Mouse (Mus musculus) heart, adult 2 months (tissue): ENCODE results near the gene Lypd6b. TPM values are rescaled to one million over a fixed set of nuclear protein-coding genes. Genes with fewer than 3 reads are reported as not detected.

Experiments
- DNase-seq, 2 experiments: peaks; one replicate each; pipeline ENCODE4 v3.0.0; 2021
- H3K27ac ChIP-seq: fragments of 200-600 bp; 2 replicates; pipeline ENCODE4 v1.8.1; 2022
- H3K27me3 ChIP-seq: fragments of 200-500 bp; 2 replicates; pipeline ENCODE4 v1.6.1; 2012; ENCODE audit warnings: mild to moderate bottlenecking, low read length, inconsistent platforms, mixed read lengths; ENCODE audit not compliant: control insufficient read depth, insufficient read depth
- H3K36me3 ChIP-seq: fragments of 200-500 bp; 2 replicates; pipeline ENCODE4 v1.6.1; 2012; ENCODE audit warnings: low read length, inconsistent platforms; ENCODE audit not compliant: control insufficient read depth, insufficient read depth
- H3K4me1 ChIP-seq: fragments of 200-500 bp; 2 replicates; pipeline ENCODE4 v1.6.1; 2011; ENCODE audit warnings: low read length; ENCODE audit not compliant: control insufficient read depth, insufficient read depth
- H3K4me3 ChIP-seq: fragments of 200-600 bp; 2 replicates; pipeline ENCODE4 v1.8.1; 2022
- H3K79me2 ChIP-seq: fragments of 200-500 bp; replicated peaks from 2 replicates; pipeline ENCODE4 v1.6.1; 2012; ENCODE audit warnings: mild to moderate bottlenecking, inconsistent platforms, low read length, moderate library complexity, mixed read lengths; ENCODE audit not compliant: control insufficient read depth, insufficient read depth
- H3K9ac ChIP-seq: fragments of 200-500 bp; 2 replicates; pipeline ENCODE4 v1.6.1; 2012; ENCODE audit warnings: low read depth, mild to moderate bottlenecking, control low read depth, inconsistent platforms, low read length, mixed read lengths
- CTCF ChIP-seq: fragments of 200-600 bp; IDR thresholded peaks from 2 replicates; pipeline ENCODE4 v1.8.1; 2022; ENCODE audit warnings: antibody characterized with exemption, mild to moderate bottlenecking, moderate library complexity
- EP300 ChIP-seq: fragments of 200-500 bp; IDR thresholded peaks from 2 replicates; pipeline ENCODE4 v1.6.1; 2011; ENCODE audit warnings: low read depth, low read length, control low read depth; ENCODE audit not compliant: insufficient read depth
- POLR2A ChIP-seq: fragments of 200-500 bp; IDR thresholded peaks from 2 replicates; pipeline ENCODE4 v1.6.1; 2011; ENCODE audit warnings: mild to moderate bottlenecking, low read depth, low read length, control low read depth; ENCODE audit not compliant: insufficient read depth
- WGBS: fragments of 180-500 bp; shearing (Covaris S2); methylation state at CpG from one replicate; pipeline ENCODE4 v1.1.7; 2018; 5-methylcytosine and 5-hydroxymethylcytosine counted together
- intact Hi-C: fragments of 180-260 bp; cut with DNase I; formaldehyde crosslinking; loops from one replicate; pipeline ENCODE4 v1.15.1; 2025
- polyA plus RNA-seq: library from polyadenylated mRNA; depleted of rRNA; stranded (reverse); fragments of >200 nt; gene quantifications from 2 replicates; pipeline ENCODE4 v1.2.3, GENCODE M21; 2012
- total RNA-seq, 2 experiments: library from RNA; stranded (reverse); gene quantifications; 2 replicates each; pipeline ENCODE4 v1.2.3; 2021

Gene Lypd6b
- total and polyA plus RNA-seq, 3 experiments: 0.10 to 0.25 TPM; not detected in 1

DNA sequence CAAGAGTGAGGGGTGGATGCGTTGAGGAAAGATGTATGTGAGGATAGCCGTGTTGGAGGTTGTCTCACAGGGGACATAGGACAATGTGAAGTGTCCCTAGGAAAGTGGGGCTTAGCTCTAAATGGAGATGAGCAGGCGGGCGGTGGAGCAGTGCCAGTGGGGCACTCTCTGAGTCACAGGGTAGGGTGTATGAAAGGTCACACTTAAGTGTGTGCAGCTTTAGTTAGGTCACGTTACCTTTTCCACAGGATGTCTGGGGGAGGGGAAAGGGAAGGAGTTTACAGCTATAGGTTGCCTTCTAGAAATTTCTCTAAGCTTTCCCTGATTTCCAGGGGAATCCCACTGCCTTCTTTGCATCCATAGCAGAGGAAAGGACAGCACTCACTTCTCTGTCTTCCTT, 2.0 kb downstream of the Lypd6b start:
- Histone ChIP-seq H3K4me3 (no peak overlapping the region), H3K27ac (no peak overlapping the region), H3K9ac (no peak overlapping the region), H3K36me3 (no peaks in the 10 kb centered on the region), H3K27me3 (peaks cover 10% of the 10 kb centered on the region), H3K4me1 (no peaks in the 10 kb centered on the region), H3K79me2 (no peaks in the 10 kb centered on the region)
- no peak for DNase-seq
- TF ChIP-seq CTCF (no peak), EP300 (no peak), POLR2A (no peak)
- intact Hi-C loops: no loop called here
- WGBS: 51% methylated on average over 5 of the region's 5 CpGs

GRCm38 (mm10) chr2:49797444-49798143, 10.1 kb downstream of the Lypd6b start:
- DNase-seq: peak; percentile 25 to 36
- H3K27ac ChIP-seq: no peak overlapping the region
- intact Hi-C loops: no loop called here
- no peaks in the 10 kb centered on the region for H3K36me3 ChIP-seq
- no peaks in the 10 kb centered on the region for H3K4me1 ChIP-seq
- H3K4me3 ChIP-seq: no peak overlapping the region
- H3K9ac ChIP-seq: no peak overlapping the region
- no peaks in the 10 kb centered on the region for H3K27me3 ChIP-seq
- WGBS: 48% methylated on average over 14 of the region's 14 CpGs
- H3K79me2 ChIP-seq: no peaks in the 10 kb centered on the region
- TF ChIP-seq POLR2A (no peak), EP300 (no peak), CTCF (no peak)

- Histone ChIP-seq H3K27me3 (no peaks in the 10 kb centered on the region), H3K79me2 (no peaks in the 10 kb centered on the region), H3K9ac (no peak overlapping the region), H3K4me1 (no peaks in the 10 kb centered on the region), H3K36me3 (no peaks in the 10 kb centered on the region), H3K27ac (no peak overlapping the region), H3K4me3 (no peak overlapping the region)
- WGBS: 88% methylated on average over 8 of the region's 8 CpGs
- TF ChIP-seq CTCF: no peak
- TF ChIP-seq POLR2A: no peak
- TF ChIP-seq EP300: no peak
- intact Hi-C loops: no loop called here
- DNase-seq: no peak
These were observed 17.0 kb downstream of the Lypd6b start for GRCm38 (mm10) chr2:49804448-49804847.

DNA sequence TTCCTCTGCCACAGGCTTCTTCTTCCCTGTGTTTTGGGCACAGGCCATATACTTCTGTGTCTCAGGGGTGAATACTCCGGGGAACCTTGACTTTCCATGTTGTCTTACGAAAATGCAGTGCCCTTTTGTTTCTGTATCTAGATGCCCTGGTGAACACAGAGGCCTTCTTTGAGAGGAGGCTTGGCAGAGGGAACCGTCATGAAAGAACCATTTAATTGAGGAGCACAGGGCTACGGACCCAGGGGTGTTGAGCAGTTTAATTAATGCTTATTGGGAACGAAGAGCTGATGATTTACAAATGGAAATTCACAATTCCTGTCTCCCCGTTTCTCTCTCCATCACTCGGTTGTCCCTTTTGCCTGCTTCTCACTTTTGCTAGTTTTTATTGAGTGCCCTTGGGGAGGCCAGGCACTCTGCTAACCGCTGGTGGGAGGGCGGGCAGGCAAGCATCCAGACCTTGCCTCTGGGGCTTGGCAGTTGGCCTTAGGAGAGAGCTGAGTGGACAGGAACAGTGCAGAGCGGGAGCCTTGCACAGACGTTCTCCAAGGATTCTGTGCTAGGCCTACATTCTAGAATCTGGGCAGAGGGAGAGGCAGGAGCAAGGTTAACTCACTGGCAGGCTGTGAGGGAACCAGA, 18.4 kb downstream of the Lypd6b start:
- no peaks in the 10 kb centered on the region for H3K27me3 ChIP-seq
- intact Hi-C loops: no loop called here
- H3K36me3 ChIP-seq: no peaks in the 10 kb centered on the region
- no peak overlapping the region for H3K4me3 ChIP-seq
- H3K4me1 ChIP-seq: no peaks in the 10 kb centered on the region
- whole genome bisulfite sequencing: 76% methylated on average over 11 of the region's 11 CpGs
- no peak overlapping the region for H3K27ac ChIP-seq
- no peak for TF ChIP-seq POLR2A
- TF ChIP-seq CTCF: no peak
- no peak for TF ChIP-seq EP300
- H3K9ac ChIP-seq: no peak overlapping the region
- no peak for DNase-seq
- no peaks in the 10 kb centered on the region for H3K79me2 ChIP-seq

- H3K9ac ChIP-seq: no peak overlapping the region
- H3K4me1 ChIP-seq: no peaks in the 10 kb centered on the region
- no peaks in the 10 kb centered on the region for H3K27me3 ChIP-seq
- H3K36me3 ChIP-seq: no peaks in the 10 kb centered on the region
- DNase-seq: no peak
- no peak overlapping the region for H3K27ac ChIP-seq
- intact Hi-C loops: no loop called here
- no peak overlapping the region for H3K4me3 ChIP-seq
- H3K79me2 ChIP-seq: no peaks in the 10 kb centered on the region
- TF ChIP-seq POLR2A: no peak
- TF ChIP-seq EP300: no peak
- no peak for TF ChIP-seq CTCF
- 79% methylated on average over 6 of the region's 6 CpGs for WGBS
These were observed 22.0 kb downstream of the Lypd6b start for GRCm38 (mm10) chr2:49809496-49809895.

GRCm38 (mm10) chr2:49811420-49811819, 23.9 kb downstream of the Lypd6b start:
- intact Hi-C loops: no loop called here
- 33% methylated on average over 11 of the region's 11 CpGs for WGBS
- no peak for DNase-seq
- Histone ChIP-seq H3K27me3 (no peaks in the 10 kb centered on the region), H3K27ac (no peak overlapping the region), H3K36me3 (no peaks in the 10 kb centered on the region), H3K9ac (no peak overlapping the region), H3K4me1 (no peaks in the 10 kb centered on the region), H3K4me3 (no peak overlapping the region), H3K79me2 (no peaks in the 10 kb centered on the region)
- no peak for TF ChIP-seq CTCF
